Mouse (Mus musculus) layer of hippocampus, adult 11-12 months (tissue): ENCODE data around the gene Efnb2.

Experiments
- DNase-seq: peaks from one replicate; pipeline ENCODE4 v3.0.0; 2022; ENCODE audit warnings: low spot score

Efnb2 gene

DNA sequence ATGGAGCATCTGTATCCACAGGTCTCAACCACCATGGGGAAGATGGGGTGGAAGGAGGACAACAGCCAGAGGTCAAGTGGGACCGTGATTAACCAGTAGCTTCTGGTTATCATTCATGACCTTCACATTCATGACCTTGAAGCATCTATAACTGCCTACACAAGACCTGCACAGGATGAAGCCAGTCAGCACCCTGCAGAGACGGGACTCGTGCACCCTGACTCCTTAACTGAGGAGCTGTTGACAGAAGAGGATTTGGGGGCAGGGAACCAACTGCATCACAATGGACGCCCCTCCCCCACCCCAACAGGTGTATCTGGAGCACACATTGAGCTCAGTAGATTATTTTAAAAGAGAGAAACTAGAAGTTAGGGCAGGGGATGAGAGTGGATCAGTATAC lies 49.1 kb downstream of the Efnb2 start:
- no peak for DNase-seq

DNA sequence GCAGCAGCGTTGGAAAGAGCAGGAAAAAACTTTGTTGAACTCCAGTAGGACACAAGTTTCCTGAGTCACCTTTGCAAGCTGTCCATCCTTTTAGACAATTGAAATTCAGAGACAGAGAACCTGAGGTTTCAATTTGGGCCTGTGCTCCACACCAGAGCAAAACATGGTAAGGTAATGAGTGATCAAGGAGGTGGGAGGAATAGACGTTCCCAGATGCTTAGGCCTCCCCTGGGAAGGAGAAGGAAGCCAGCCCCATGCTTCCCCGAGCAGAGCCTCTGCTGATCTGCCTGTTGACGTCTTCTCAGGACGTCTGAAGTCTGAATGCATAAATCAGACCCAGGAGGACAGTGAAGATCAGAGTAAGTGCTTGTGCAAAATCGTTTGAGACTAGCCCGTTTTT lies 51.3 kb downstream of the Efnb2 start:
- no peak for DNase-seq

DNA sequence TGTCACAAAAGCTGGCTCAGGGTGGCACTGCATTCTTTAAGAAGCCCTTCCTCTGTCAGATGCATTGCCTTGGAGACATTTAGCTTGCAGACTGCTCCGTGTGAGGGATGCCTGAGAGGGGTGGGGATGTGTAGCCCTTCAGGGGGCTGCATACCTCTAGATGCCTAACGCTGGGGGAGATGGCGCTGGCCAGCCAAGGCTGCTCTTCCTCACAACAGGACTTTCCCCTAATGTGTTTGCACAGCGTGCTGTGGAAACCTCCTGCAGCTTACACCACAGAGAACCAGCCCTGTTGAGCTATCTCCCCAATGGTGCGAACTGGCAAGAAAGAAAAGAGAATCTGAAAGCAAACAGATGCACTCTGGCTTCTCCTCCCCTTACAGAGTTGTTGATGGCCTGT lies 51.9 kb downstream of the Efnb2 start:
- DNase-seq, result no peak

DNA sequence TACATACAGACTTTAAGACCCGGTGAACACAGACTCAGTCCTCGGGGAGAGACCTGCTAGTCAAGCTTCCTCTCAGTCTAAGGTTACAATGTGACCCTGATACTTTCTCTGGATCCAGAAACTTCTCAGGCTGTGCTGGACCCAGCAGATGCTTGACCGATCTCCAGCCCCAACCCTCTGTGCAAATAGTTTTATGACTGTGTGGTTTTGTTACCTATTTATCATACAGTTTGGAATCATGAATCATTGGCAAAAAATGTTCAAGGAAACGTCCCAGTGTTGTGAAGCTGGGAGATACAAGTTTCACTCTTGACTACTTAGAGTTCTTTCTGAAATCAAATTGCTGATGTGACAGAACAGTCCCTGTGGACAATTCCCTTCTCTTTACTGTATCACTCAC lies 55.4 kb downstream of the Efnb2 start:
- DNase-seq, result no peak

DNA sequence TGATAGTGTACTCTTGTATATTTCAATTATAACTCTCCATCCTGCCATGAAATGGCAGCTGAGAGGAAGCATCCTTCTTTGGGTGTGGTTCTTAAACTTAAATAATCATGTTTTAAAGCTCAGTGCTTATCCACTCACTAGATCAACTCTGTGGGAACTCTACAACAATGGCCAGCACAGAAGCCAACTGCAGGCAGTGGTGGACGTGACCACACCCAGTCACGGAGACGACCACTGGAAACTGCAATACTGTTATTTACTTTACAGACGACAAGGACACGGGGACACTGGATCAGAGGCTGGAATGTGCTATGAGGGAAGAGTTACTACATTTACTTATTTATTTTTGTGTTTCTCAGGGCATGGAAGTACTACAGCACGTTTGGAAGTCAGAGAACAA lies 57.2 kb downstream of the Efnb2 start:
- no peak for DNase-seq

DNA sequence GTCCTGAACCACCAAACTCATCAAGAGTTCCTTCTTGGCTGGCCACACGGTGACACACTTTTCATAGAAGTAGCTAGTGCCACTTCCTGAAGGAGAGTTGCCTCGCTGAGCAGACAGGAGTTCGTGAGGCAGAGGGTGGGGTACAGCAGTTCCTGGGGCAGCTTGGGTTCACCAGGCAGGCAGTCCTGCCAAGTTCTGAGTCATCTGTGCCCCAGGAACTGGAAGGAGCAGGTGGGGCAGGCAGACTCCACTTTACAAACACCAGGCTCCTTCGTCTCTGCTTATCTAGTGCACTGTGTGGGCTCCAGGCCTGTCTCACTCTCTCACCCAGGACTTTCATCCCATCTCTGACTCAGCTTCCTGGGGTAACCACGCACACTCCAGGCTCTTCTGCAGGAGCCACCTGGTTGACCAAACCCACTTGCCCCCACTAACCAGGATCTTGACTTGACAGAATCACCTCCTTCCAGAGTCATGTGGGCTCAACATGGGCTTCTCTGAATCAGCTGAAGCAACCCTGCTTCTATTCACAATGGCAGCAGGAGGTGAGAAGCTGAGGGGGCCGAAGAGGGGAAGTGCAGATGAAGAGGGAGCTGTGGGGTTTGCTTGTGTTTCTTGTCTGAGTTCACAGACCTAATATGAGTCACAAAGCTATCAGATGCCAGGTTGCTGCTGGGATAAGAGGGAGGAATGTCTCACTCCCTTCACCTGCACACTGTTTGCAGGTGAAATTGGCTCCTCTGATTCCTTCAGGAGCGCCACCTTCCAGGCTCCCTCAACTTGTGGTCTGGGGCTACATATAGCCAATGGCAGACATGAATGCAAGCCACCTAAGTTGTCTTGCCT lies 58.2 kb downstream of the Efnb2 start:
- no peak for DNase-seq

DNA sequence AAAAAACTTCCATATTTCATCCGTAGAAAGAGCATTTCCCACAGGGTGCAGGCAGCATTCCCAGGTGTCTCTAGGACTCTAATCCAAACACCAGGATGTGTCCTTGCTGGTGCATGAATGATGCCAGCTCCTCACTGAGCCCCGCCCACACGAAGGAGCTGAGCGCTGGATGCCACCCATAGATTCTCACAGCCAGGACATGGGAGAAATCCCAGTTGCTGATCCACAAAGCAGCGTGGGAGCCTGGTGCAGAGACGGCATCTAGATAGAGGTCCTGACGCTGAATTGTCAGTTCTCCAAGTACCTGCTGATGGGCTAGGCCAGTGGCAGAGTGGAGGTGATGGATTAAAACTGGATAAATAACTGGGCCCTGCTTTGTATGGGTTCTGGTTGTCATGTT lies 61.1 kb downstream of the Efnb2 start:
- no peak for DNase-seq

DNA sequence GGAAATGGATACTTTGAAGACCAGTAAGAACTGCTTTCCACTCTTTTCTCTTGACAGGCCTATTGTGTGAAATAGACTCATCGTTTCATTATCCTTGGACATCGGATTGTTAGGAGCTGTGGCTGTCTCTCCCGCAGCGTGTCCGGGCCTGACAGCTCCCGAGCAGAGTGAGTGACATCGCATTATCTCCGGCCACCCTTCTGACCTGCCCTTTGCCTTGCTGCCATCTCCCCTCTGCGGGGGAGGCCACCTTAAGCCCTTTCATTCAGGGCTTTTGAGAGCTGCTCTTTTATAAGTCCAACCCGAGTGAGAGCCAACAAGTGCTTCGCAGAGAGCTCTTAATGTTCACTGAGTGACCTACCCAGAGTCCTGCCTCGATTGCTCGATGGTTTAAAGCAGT lies 63.6 kb downstream of the Efnb2 start:
- DNase-seq, result no peak

DNA sequence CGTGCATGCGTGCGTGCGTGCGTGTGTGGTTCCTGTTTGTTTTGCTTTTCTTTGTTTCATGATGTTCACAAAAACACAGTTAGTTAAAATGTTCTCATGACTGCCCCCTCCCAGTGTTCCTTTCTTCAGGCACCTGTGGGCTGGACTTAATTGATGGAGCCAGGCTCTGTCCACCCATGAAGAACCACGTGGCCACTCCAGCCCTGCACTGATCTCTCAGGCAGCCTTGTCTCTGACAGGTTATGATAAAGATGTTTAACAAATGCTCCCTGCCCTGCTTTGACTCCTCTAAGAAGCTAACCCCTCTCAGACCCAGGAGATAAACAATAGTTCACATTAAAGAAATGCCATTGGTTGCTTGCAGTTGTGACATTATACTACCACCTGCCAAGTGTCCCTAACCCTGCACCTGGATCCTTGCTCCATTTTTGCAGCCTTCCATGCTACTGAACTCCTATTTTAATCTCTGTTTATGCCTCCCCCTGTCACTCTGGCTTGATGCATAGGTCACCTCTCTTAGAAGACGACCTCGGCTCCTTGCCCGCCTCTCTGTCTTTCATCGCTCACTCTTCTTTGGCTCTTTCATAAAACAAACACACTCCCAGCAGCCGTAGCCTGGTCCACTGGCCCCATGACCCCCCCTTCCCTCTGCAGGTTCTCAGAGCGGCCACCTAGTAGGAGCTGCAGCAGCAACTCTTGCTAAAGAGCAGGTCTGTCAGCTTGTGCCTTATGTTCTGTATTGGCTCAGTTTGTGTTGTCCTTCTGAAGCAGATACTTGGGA lies 65.0 kb downstream of the Efnb2 start:
- DNase-seq, result no peak

DNA sequence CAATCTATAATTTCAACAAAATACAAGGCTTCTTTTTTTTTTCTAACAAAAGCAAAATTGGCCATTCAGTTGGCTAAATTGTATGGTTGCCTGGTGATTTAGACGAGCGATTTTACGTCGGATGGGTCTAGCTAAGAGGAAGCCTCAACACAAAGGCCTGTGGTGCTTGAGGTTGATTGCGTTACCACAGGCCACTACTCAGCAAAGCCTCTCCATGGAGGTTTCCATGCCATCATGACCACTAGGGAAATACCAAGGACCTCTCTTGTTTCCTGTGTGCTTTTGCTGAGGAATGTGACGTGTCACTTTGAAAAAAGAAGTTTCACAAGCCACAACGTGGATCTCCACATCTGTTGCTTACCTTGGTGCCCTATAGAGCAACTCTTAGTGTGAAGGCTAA lies 67.2 kb downstream of the Efnb2 start:
- DNase-seq, result no peak

DNA sequence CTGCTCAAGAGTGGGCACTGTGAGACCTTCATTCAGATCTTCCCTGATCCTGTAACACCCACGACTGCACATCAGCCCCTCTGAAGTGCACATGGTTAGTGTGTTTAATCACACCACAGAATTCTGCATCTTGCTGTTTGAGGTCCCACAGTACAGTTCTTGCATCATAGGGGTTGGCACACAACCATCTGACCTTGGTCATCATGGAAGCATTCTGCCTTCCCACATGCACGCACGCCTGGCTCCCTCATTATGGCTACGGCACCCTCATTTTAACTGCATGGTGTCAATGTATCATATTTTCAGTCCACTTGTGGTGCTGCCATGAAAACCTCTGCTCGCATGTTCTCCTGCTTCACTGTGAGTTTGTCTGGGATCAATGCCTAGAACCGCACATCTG lies 67.7 kb downstream of the Efnb2 start:
- DNase-seq, result no peak

DNA sequence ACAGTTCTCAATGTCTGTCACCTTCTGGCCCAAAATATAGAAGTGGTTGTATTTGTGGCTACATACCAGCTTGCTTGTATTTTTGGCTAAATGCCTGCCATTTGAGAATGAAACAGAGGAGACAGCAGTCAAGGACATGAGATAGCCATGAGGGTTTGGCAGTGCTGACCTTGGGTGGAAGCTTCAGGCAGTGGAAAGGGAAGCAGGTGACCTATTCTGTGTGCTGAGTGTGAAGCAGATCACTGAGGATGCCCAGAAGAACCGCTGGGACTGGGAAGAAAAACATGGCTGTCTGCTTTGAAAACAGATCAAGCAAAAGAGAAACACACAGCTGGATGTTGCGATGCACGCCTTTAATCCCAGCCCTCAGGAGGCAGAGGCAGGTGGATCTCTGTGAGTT lies 68.7 kb downstream of the Efnb2 start:
- DNase-seq, result no peak

DNA sequence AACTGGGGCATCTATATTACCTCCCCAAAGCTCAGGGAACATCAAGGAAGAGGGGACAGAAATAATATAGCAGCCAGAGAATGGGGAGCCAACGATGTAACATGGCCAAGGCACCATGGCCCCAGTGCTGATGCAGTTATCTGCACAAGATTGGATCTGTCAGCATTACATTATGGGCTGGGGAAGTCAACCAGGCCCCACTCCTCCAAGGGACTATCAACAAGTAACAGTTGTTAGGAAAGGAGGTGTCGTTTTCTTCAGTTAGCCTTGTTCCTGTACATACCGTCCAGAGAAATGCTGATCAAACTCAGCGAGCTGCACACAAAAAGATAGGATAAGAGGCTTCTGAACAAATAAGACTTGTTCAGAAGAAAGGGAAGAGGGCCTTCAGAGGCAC lies 77.1 kb downstream of the Efnb2 start:
- no peak for DNase-seq

DNA sequence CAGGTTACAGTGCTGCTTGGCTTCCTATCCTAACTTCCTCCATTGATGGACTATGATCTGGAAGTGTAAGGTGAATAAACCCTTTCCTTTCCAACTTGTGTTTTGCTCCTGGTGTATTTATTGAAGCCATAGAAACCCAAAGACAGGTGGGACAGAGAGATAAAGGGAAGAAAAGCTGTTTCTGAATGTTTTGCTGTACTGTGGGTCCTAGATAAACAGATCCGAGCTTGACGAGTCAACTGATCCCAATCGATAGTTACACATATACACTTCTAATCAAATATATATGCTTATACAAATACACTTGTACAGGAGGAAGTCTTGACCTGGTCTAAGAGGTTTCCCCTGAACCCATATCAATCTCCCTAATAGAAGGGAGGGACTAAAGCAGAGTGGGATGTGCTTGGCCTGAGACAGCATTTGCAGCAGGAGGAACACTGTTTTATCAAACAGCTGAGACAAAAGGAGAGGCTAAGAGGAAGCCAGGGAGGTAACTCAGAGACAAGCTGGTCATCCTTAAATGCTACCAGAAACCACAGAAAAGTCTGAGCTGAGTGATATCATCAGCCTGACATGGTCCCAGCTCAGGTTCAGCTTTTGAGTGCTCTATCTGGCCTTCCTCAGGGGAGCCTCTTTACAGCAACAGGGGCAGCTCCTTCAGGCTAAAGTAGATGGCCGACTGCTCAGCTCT lies 77.6 kb downstream of the Efnb2 start:
- DNase-seq, result no peak

DNA sequence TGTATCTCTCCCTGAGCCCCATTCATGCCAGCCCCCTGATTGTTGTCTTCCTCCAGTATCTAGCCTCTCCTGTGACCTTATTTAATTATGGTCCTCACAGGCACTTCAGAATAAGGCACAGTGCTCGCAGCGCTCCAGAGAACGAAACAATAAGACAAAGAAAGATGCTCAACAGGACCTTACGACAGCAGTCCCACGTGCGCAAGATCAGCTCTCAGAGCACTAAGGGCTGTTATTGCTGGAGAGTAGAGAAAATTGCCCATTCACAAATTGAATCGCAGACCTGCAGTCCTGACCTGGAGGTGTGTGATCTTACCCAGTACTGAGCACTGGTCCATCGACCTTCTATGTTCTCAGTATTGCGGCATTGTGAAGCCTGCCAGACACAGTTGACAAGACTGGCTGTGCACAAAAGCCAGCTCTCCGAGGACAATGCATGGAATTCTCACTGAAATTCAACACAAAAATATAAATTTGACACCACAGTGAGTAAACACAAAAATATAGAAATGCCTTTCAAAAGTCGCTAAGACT lies 83.2 kb downstream of the Efnb2 start:
- no peak for DNase-seq

DNA sequence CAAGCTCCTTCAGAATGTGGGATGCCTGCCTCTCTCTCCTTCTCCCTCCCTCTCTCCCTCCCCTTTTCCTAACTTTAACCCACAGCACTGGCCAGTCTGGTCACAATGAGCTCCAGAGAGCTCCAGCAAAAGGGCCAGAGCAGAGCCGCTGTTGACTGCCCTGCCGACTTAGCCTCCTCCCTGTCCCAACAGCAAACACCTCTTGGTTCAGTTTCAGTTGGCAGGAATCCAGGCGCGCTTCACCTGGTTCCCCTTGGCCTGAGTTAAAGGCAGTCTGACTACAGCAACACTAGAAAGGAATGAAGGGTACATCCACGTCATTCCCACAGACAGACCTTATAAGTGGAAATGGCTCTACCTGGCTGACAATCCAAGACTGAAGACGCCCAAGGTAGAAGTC lies 84.2 kb downstream of the Efnb2 start:
- DNase-seq, result no peak

DNA sequence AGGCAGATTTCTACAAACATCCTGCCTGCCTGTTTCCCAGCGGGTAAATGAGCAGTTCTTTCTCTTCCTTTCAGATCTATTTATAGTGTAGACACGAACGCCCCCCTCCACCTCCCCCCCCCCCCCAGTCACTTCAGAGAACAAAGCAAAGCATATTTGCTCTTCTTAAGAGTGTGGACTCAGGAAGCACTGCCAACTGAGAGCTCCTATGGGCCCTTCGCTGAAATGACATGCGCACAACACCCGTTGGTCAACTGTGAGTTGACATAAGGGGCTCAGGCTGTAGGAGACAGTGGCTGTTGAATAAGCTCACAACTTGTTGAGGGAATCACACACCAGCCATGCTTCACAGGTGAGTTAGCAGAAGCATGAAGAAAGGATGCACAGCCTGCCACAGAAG lies 84.8 kb downstream of the Efnb2 start:
- no peak for DNase-seq

DNA sequence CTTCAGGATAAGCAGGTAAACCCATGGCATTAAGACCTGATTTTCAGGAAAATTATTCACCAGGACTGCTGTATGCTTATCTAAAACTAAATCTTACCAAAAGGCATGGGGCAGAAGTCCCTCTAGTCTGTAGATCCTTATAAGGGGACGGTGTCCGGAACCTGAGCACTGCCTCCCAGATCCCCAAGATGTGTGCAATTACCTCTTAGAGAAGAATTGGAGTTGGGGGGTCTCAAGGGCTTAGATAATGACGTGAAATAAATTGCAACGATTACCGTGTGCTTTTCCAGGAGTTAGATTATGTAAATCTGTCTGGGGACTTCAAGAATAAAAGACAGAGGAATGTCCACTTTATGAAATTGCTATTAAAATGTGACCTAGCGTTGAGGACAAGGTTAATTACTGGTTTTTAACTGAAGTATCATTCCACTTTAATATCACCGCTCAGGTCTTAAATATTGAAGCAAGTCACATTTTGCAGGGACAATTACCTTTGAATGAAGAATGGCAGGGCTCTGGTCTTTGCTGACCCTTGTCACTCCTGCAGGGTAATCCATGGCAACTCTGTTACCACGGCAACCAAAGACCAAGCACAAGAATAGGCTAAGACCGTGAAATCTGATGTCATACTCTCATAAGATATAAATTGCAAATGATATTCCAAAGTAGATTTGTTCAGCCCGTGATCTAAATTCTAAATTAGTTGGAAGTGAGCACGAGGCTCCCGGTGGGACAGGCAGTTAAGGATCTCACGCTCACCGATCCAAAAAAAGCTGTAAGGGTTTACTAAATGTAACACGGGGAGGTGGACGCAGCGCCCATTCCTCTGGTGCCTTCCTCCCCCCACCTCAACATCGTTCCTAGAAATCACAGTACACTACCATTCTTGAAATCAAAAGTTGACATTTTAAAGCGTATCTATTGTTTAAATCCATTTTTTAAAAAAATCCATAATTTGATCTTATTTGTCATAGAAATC lies 86.2 kb downstream of the Efnb2 start:
- DNase-seq, result no peak

DNA sequence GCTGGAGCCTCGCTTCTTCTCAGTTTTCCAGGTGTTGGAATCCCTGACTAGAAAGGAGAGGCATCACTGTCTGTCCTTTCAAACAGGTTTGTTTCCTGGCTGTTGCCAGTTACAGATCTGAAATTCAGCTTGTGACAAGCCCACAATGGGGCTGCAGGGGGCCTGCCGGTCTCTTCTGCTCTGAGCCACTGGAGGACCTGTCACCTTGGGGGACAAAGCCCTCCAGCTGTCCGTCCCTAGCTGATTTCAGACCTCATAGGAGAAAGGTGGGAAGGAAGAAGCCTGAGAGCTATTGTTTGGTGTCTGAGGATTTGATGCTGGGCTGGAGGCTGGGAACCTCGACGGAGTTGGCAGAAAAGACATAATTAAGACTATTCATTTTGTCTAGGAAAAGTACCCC lies 88.8 kb downstream of the Efnb2 start:
- no peak for DNase-seq

DNA sequence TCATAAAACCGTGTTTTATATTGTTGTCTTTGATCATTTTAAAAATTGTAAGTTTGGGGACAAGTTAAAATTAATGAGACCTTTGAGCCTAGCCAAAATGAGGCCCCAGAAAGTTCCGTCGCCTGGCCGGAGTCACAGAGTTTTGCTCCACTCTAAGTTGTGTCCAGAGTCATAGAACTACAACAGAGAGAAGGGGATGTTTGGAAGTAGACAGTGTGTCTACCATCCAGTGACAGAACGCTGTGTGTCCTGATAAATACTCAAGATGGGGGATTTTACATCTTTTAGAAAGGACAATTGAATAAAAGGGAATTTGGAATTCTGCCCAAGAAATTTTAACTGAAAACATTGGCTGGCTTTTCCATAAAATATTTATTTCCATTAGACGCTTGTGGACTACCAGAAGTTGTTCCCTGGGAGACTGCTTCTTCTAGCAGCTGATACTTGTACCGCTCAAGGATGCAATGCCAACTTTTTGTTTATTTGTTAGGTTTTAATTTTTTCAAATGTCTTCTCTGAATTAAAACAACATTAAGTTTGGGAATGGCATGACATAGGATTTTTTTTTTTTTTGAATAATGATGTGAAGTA lies 89.3 kb downstream of the Efnb2 start:
- DNase-seq, result no peak

DNA sequence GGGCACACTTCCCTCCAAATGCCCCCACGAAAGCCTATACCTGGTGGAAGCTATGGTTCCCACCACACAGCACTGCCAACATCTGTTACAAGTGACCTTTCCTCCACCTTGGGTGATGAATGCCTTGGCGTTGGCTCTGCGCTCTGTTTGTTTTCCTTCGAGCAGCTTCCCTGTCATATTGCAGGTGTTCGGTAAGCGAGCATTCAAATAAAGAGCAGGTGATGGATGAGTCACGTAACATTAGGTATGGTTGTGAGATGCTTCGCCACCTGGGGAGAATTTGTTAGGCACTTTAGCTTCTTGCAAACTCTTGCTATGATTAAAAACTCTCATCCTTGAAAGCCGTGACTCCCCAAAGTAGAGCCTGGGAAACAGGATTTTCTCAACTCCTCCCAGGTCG lies 91.8 kb downstream of the Efnb2 start:
- no peak for DNase-seq
